Mouse (Mus musculus): ENCODE measurements around the gene Cage1.

DNA sequence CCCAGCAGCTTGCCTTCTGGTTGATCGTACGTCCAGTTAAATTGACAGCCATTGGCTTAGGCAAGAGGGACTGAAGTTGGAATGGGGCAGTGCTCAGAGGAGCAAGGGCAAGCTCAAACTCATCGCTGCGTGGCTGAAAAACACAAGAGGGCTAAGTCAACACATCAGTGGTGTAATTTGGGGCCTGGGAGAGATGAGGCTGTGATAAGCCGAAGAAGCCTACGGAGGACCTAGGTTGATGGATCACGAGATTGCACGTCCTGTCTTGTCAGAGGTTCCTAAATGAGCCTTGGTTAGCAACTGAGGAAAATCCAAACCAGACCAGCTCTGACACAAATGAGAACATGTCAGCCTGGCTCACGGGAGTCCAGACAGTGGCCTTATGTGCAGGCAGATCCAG lies 74.3 kb downstream of the Cage1 start:
- TF ChIP-seq CTCF (IDR thresholded peaks at IDR 0.05; ENCODE audit: low read depth) (no peak), EP300 (IDR thresholded peaks at IDR 0.05; ENCODE audit: low read depth) (no peak)
